In genomic region chr1:45502865-45503332, GRCm38 (mm10) we compare ENCODE assay signal across 8 mouse cellular contexts. TPM values are rescaled to one million over a fixed set of nuclear protein-coding genes. Genes with fewer than 3 reads are reported as not detected.
DNase-seq lines count a peak whose midpoint lies in the region; ATAC-seq and TF ChIP-seq lines count a peak whose summit lies in the region.

Gene Col5a2, minus strand, starts transcription at chr1:45503282.

- 10% methylated on average over 12 of the region's 12 CpGs for WGBS in lung, embryonic 14.5 days

- DNase-seq in cerebellum, postnatal 10 days = peak; percentile 28 to 30
- no peak for DNase-seq in cerebellum, adult 8-10 months
- peak; percentile 60 to 69 for DNase-seq in heart, postnatal 36 days
- DNase-seq in layer of hippocampus, adult 8-10 months (ENCODE audit: low spot score in 2 of 2) = peak; percentile 18 to 34
- peak; percentile 95 for DNase-seq in lung, embryonic 14.5 days
- peak; percentile 53 for DNase-seq in retina, embryonic 14.5 days (ENCODE audit: low spot score)

- no peaks in the 10 kb centered on the region for H3K36me3 ChIP-seq in lung, embryonic 14.5 days (ENCODE audit: insufficient read depth)

- peak; percentile 74 for ATAC-seq in frontal cortex, adult (ENCODE audit: low TSS enrichment)
- ATAC-seq in lung, embryonic 14.5 days (ENCODE audit: insufficient read depth) = peak; percentile 92
- no peak for ATAC-seq in inflammation-experienced regulatory T-cells, adult 6 months

- no peaks in the 10 kb centered on the region for H3K27me3 ChIP-seq in lung, embryonic 14.5 days (ENCODE audit: insufficient read depth, low read length)

- peak within 1 kb of the TSS; percentile 59 for H3K4me2 ChIP-seq in lung, embryonic 14.5 days

- TF ChIP-seq CTCF in lung, embryonic 14.5 days (IDR thresholded peaks at IDR 0.05; ENCODE audit: low read depth) = no peak

- H3K27ac ChIP-seq in lung, embryonic 14.5 days (ENCODE audit: low read depth) = peak within 1 kb of the TSS; percentile 92

- peak within 1 kb of the TSS; percentile 56 for H3K4me3 ChIP-seq in lung, embryonic 14.5 days (ENCODE audit: low read depth, low read length)

- peak within 1 kb of the TSS; percentile 75 for H3K9ac ChIP-seq in lung, embryonic 14.5 days

- intact Hi-C loops in heart, postnatal 36 days (cut with DNase I) = loop anchor here (5.0 to 10.0 kb wide), 4 partner anchors 51 to 758 kb away; no protein-coding TSS in a partner anchor

- H3K4me1 ChIP-seq in lung, embryonic 14.5 days (ENCODE audit: insufficient read depth) = no peaks in the 10 kb centered on the region

- no peaks in the 10 kb centered on the region for H3K9me3 ChIP-seq in lung, embryonic 14.5 days (ENCODE audit: low read depth, low read length)

RNA-seq across cellular contexts. Expression of gene Col5a2, which starts in this region (rescaled TPM):
- 10 to 100 TPM; 23.6 to 27.1 TPM for total RNA-seq in heart, postnatal 36 days (2021)
- 1 to 10 TPM; 6.6 to 8.8 (median 7.7) TPM for total RNA-seq in layer of hippocampus, adult 8-10 months (2022)
- 87.0 and 89.5 TPM in 2 replicates for polyA plus RNA-seq in lung, embryonic 14.5 days (2014; fragmentation: Nextera tagmentation; extraction: Ambion mirVana)
- polyA plus RNA-seq in inflammation-experienced regulatory T-cells, adult 6 months (2017; shearing (Covaris generic)) = not detected

Comparison
In these comparisons a context has a peak if more than half of its experiments do, and no peak if none do; other contexts are left out.
1. RNA of gene Col5a2 (polyA plus RNA-seq): 87.0 to 89.5 TPM in lung, embryonic 14.5 days; not detected in inflammation-experienced regulatory T-cells, adult 6 months; every median in the first group is over 10 times any median in the second.